8 mouse cellular contexts compared by ENCODE assay signal in genomic region chr6:21950676-21951075, GRCm38 (mm10). TPM values are rescaled to one million over a fixed set of nuclear protein-coding genes. Genes with fewer than 3 reads are reported as not detected.
A peak's percentile ranks its signal among the peaks of the same experiment; 100 is the strongest.
DNase-seq lines count a peak whose midpoint lies in the region; ATAC-seq lines count a peak whose summit lies in the region.

No protein-coding gene starts in this region.

- no peak overlapping the region for H3K27ac ChIP-seq in lung, embryonic 16.5 days (ENCODE audit: low read length)
- peak overlapping the region; percentile 99; the same call in 1 of the 2 replicates for H3K27ac ChIP-seq in forebrain, embryonic 15.5 days (replicated peaks)
- H3K27ac ChIP-seq in limb, embryonic 10.5 days = no peak overlapping the region
- no peak overlapping the region for H3K27ac ChIP-seq in stomach, embryonic 14.5 days (ENCODE audit: low read length)

- 76% methylated on average over 2 of the region's 2 CpGs for WGBS in lung, embryonic 16.5 days
- 73% methylated on average over 2 of the region's 2 CpGs for WGBS in forebrain, embryonic 15.5 days
- 88% methylated on average over 2 of the region's 2 CpGs for WGBS in limb, embryonic 10.5 days
- 64% methylated on average over 2 of the region's 2 CpGs for WGBS in stomach, embryonic 14.5 days

- peaks cover 7% of the 10 kb centered on the region; the same call in 1 of the 2 replicates for H3K36me3 ChIP-seq in lung, embryonic 16.5 days (ENCODE audit: control insufficient read depth, insufficient read depth, low read length)
- peaks cover 17% of the 10 kb centered on the region; the same call in 1 of the 2 replicates for H3K36me3 ChIP-seq in forebrain, embryonic 15.5 days
- H3K36me3 ChIP-seq in limb, embryonic 10.5 days = peaks cover 35% of the 10 kb centered on the region
- peaks cover 23% of the 10 kb centered on the region for H3K36me3 ChIP-seq in stomach, embryonic 14.5 days (ENCODE audit: control insufficient read depth, insufficient read depth, low read length)

- H3K9ac ChIP-seq in lung, embryonic 16.5 days (ENCODE audit: low read length) = peak overlapping the region; percentile 91
- H3K9ac ChIP-seq in forebrain, embryonic 15.5 days (replicated peaks) = peak overlapping the region; percentile 77
- H3K9ac ChIP-seq in stomach, embryonic 14.5 days (replicated peaks; ENCODE audit: low read depth, low read length) = peak overlapping the region; percentile 79; the same call in 1 of the 2 replicates

- H3K4me1 ChIP-seq in lung, embryonic 16.5 days (replicated peaks; ENCODE audit: control insufficient read depth, insufficient read depth, low read length) = peaks cover 6% of the 10 kb centered on the region
- H3K4me1 ChIP-seq in forebrain, embryonic 15.5 days = peaks cover 13% of the 10 kb centered on the region
- peaks cover 11% of the 10 kb centered on the region for H3K4me1 ChIP-seq in limb, embryonic 10.5 days
- H3K4me1 ChIP-seq in stomach, embryonic 14.5 days (ENCODE audit: control insufficient read depth, insufficient read depth, low read length) = peaks cover 4% of the 10 kb centered on the region; the same call in 1 of the 2 replicates

- H3K9me3 ChIP-seq in lung, embryonic 16.5 days (ENCODE audit: control insufficient read depth, low read length) = no peaks in the 10 kb centered on the region
- no peaks in the 10 kb centered on the region for H3K9me3 ChIP-seq in forebrain, embryonic 15.5 days
- H3K9me3 ChIP-seq in limb, embryonic 10.5 days (replicated peaks) = no peaks in the 10 kb centered on the region
- no peaks in the 10 kb centered on the region for H3K9me3 ChIP-seq in stomach, embryonic 14.5 days (ENCODE audit: control insufficient read depth, low read depth, low read length)

- H3K4me2 ChIP-seq in lung, embryonic 16.5 days (ENCODE audit: low read depth, low read length) = peak overlapping the region; percentile 66
- peak overlapping the region; percentile 55 for H3K4me2 ChIP-seq in forebrain, embryonic 15.5 days (replicated peaks)
- H3K4me2 ChIP-seq in stomach, embryonic 14.5 days (replicated peaks; ENCODE audit: low read depth, low read length) = peak overlapping the region; percentile 52

- no peak for ATAC-seq in lung, embryonic 16.5 days (ENCODE audit: low read depth)
- no peak for ATAC-seq in forebrain, embryonic 15.5 days (replicated peaks)
- no peak for ATAC-seq in stomach, embryonic 14.5 days (ENCODE audit: insufficient number of reproducible peaks, insufficient read depth, low FRiP score, low read depth)
- no peak for ATAC-seq in erythroid progenitor cell, adult 5-6 weeks (replicated peaks; ENCODE audit: low FRiP score, poor library complexity, severe bottlenecking)

- H3K4me3 ChIP-seq in lung, embryonic 16.5 days (ENCODE audit: low read length) = peak overlapping the region; percentile 75
- H3K4me3 ChIP-seq in forebrain, embryonic 15.5 days = peak overlapping the region; percentile 80
- peak overlapping the region; percentile 69 for H3K4me3 ChIP-seq in limb, embryonic 10.5 days
- H3K4me3 ChIP-seq in stomach, embryonic 14.5 days (ENCODE audit: low read depth, low read length) = peak overlapping the region; percentile 67

- DNase-seq in lung, postnatal 10 days = no peak
- no peak for DNase-seq in limb, embryonic 10.5 days (ENCODE audit: low spot score)
- DNase-seq in adipocyte (ENCODE audit: low spot score) = no peak
- DNase-seq in ovary, postnatal 10 days (ENCODE audit: low spot score) = no peak

- no peaks in the 10 kb centered on the region for H3K27me3 ChIP-seq in lung, embryonic 16.5 days (ENCODE audit: control insufficient read depth, insufficient read depth, low read depth, low read length)
- no peaks in the 10 kb centered on the region for H3K27me3 ChIP-seq in forebrain, embryonic 15.5 days
- no peaks in the 10 kb centered on the region for H3K27me3 ChIP-seq in limb, embryonic 10.5 days (ENCODE audit: low read depth, poor library complexity, severe bottlenecking)
- H3K27me3 ChIP-seq in stomach, embryonic 14.5 days (ENCODE audit: control insufficient read depth, insufficient read depth, low read length) = no peaks in the 10 kb centered on the region

RNA-seq across cellular contexts. Expression of gene Ing3, which starts 1.3 kb away (rescaled TPM):
- 58.0 and 64.2 TPM in 2 replicates for polyA plus RNA-seq in lung, embryonic 16.5 days (2015; fragmentation: Nextera tagmentation; extraction: Ambion mirVana)
- polyA plus RNA-seq in forebrain, embryonic 15.5 days (2015; fragmentation: Nextera tagmentation; extraction: Ambion mirVana) = 70.8 and 71.5 TPM in 2 replicates
- polyA plus RNA-seq in limb, embryonic 10.5 days (2016; fragmentation: Nextera tagmentation; extraction: Ambion mirVana) = 52.2 and 57.8 TPM in 2 replicates
- polyA plus RNA-seq in stomach, embryonic 14.5 days (2014; fragmentation: Nextera tagmentation; extraction: Ambion mirVana) = 49.8 and 56.9 TPM in 2 replicates
- 21.0 and 31.4 TPM in 2 replicates for total RNA-seq in erythroid progenitor cell, adult 5-6 weeks (2015; ENCODE audit: low replicate concordance)
- 4.2 and 21.2 TPM in 2 replicates for total RNA-seq in erythroid progenitor cell, adult 5-6 weeks (2017; ENCODE audit: low replicate concordance)

RNA-seq across cellular contexts. Expression of gene Cped1, which starts 35.0 kb away (rescaled TPM):
- polyA plus RNA-seq in lung, embryonic 16.5 days (2015; fragmentation: Nextera tagmentation; extraction: Ambion mirVana) = 21.9 and 22.1 TPM in 2 replicates
- polyA plus RNA-seq in forebrain, embryonic 15.5 days (2015; fragmentation: Nextera tagmentation; extraction: Ambion mirVana) = 3.0 and 3.3 TPM in 2 replicates
- 58.8 and 63.8 TPM in 2 replicates for polyA plus RNA-seq in limb, embryonic 10.5 days (2016; fragmentation: Nextera tagmentation; extraction: Ambion mirVana)
- 43.6 and 47.2 TPM in 2 replicates for polyA plus RNA-seq in stomach, embryonic 14.5 days (2014; fragmentation: Nextera tagmentation; extraction: Ambion mirVana)
- total RNA-seq in erythroid progenitor cell, adult 5-6 weeks (2015; ENCODE audit: low replicate concordance) = not detected in 2 replicates
- total RNA-seq in erythroid progenitor cell, adult 5-6 weeks (2017; ENCODE audit: low replicate concordance) = 0.26 and 0.53 TPM in 2 replicates
